Mouse (Mus musculus) adrenal gland, adult 2 months (tissue): Measurements from ENCODE around the gene Zfp655. TPM values are rescaled to one million over a fixed set of nuclear protein-coding genes. Genes with fewer than 3 reads are reported as not detected.
"Not testable (repeated sequence)": the region's sequence is repeated elsewhere in the genome, so short reads cannot be mapped to it uniquely, and the experiment has no call there.

Experiments
- DNase-seq: peaks from one replicate; pipeline ENCODE4 v3.0.0; 2021
- polyA plus RNA-seq: library from polyadenylated mRNA; depleted of rRNA; stranded (reverse); fragments of >200 nt; gene quantifications from 2 replicates; pipeline ENCODE4 v1.2.3, GENCODE M21; 2012; rRNA removed
- total RNA-seq, 2 experiments: library from RNA; stranded (reverse); gene quantifications; 2 replicates each; pipeline ENCODE4 v1.2.3; 2021

Gene Zfp655
- total and polyA plus RNA-seq, 3 experiments: 10.9 to 56.5 (median 47.0) TPM

- peak; percentile 78 for DNase-seq
Observed at GRCm38 (mm10) chr5:145222840-145223239, 8.7 kb upstream of the Zfp655 start.

GRCm38 (mm10) chr5:145223395-145223794, 8.1 kb upstream of the Zfp655 start:
- DNase-seq: no peak

GRCm38 (mm10) chr5:145226453-145226852, 5.1 kb upstream of the Zfp655 start:
- no peak for DNase-seq

GRCm38 (mm10) chr5:145229283-145229682, 2.2 kb upstream of the Zfp655 start:
- DNase-seq: not testable (repeated sequence)

GRCm38 (mm10) chr5:145230641-145231040, 874 bp upstream of the Zfp655 start:
- DNase-seq: no peak

GRCm38 (mm10) chr5:145231893-145232411, 437 bp downstream of the Zfp655 start:
- DNase-seq: peak; percentile 82

GRCm38 (mm10) chr5:145234636-145235035, 3.1 kb downstream of the Zfp655 start:
- DNase-seq: peak; percentile 16

- no peak for DNase-seq
Observed at GRCm38 (mm10) chr5:145249520-145249919, 18.0 kb downstream of the Zfp655 start.

GRCm38 (mm10) chr5:145273568-145273967, 42.1 kb downstream of the Zfp655 start:
- DNase-seq: not testable (repeated sequence)

- no peak for DNase-seq
Observed at GRCm38 (mm10) chr5:145279948-145280347, 48.4 kb downstream of the Zfp655 start.

- peak; percentile 95 for DNase-seq
Observed at GRCm38 (mm10) chr5:145280371-145281143, 49.0 kb downstream of the Zfp655 start, which contains the start of gene Zscan25. Gene Zscan25 (plus strand): TSS chr5:145280500.

GRCm38 (mm10) chr5:145288382-145288781, 56.9 kb downstream of the Zfp655 start:
- no peak for DNase-seq

- no peak for DNase-seq
Observed at GRCm38 (mm10) chr5:145290697-145291096, 59.2 kb downstream of the Zfp655 start.

GRCm38 (mm10) chr5:145292398-145292797, 60.9 kb downstream of the Zfp655 start:
- DNase-seq: no peak

Other genes starting within 250 kb of the Zfp655 start
- gene Gm4871, start 199.0 kb upstream of the Zfp655 start, total RNA-seq: not detected
- not detected in 2 replicates for gene Gm4871, start 199.0 kb upstream of the Zfp655 start, polyA plus RNA-seq
- gene 1700018F24Rik, start 188.7 kb upstream of the Zfp655 start, total RNA-seq: not detected
- gene 1700018F24Rik, start 188.7 kb upstream of the Zfp655 start, polyA plus RNA-seq: not detected in 2 replicates
- 100 to 1,000 TPM; 111 to 129 TPM for gene Arpc1a, start 147.9 kb upstream of the Zfp655 start, total RNA-seq
- 70.9 and 78.6 TPM in 2 replicates for gene Arpc1a, start 147.9 kb upstream of the Zfp655 start, polyA plus RNA-seq
- not detected for gene Kpna7, start 147.7 kb upstream of the Zfp655 start, total RNA-seq
- not detected in 2 replicates for gene Kpna7, start 147.7 kb upstream of the Zfp655 start, polyA plus RNA-seq
- 100 to 1,000 TPM; 212 to 236 TPM for gene Arpc1b, start 117.5 kb upstream of the Zfp655 start, total RNA-seq
- 450 and 491 TPM in 2 replicates for gene Arpc1b, start 117.5 kb upstream of the Zfp655 start, polyA plus RNA-seq
- 10 to 100 TPM; 86.5 to 87.6 TPM for gene Pdap1, start 91.5 kb upstream of the Zfp655 start, total RNA-seq
- 29.6 and 33.6 TPM in 2 replicates for gene Pdap1, start 91.5 kb upstream of the Zfp655 start, polyA plus RNA-seq
- gene Bud31, start 91.4 kb upstream of the Zfp655 start, total RNA-seq: 100 to 1,000 TPM; 103 to 113 TPM
- 26.2 and 27.3 TPM in 2 replicates for gene Bud31, start 91.4 kb upstream of the Zfp655 start, polyA plus RNA-seq
- gene Ptcd1, start 64.6 kb upstream of the Zfp655 start, total RNA-seq: 10 to 100 TPM; 24.4 to 25.8 TPM
- gene Ptcd1, start 64.6 kb upstream of the Zfp655 start, polyA plus RNA-seq: 18.9 and 23.8 TPM in 2 replicates
- gene Cpsf4, start 64.5 kb upstream of the Zfp655 start, total RNA-seq: 10 to 100 TPM; 19.8 to 20.1 TPM
- gene Cpsf4, start 64.5 kb upstream of the Zfp655 start, polyA plus RNA-seq: 15.2 and 16.8 TPM in 2 replicates
- gene Atp5j2, start 39.7 kb upstream of the Zfp655 start, total RNA-seq: 100 to 1,000 TPM; 500 to 593 TPM
- 43.5 and 53.7 TPM in 2 replicates for gene Atp5j2, start 39.7 kb upstream of the Zfp655 start, polyA plus RNA-seq
- gene Zkscan14, start 29.8 kb upstream of the Zfp655 start, total RNA-seq: 1 to 10 TPM; 8.4 to 9.2 TPM
- 1.1 and 1.2 TPM in 2 replicates for gene Zkscan14, start 29.8 kb upstream of the Zfp655 start, polyA plus RNA-seq
- 10 to 100 TPM; 11.2 to 13.5 TPM for gene Zkscan5, start 27.2 kb upstream of the Zfp655 start, total RNA-seq
- gene Zkscan5, start 27.2 kb upstream of the Zfp655 start, polyA plus RNA-seq: 3.2 and 3.6 TPM in 2 replicates
- 10 to 100 TPM; 11.5 to 17.7 TPM for gene Zscan25, start 48.8 kb downstream of the Zfp655 start, total RNA-seq
- 13.8 and 16.3 TPM in 2 replicates for gene Zscan25, start 48.8 kb downstream of the Zfp655 start, polyA plus RNA-seq
- gene Cyp3a57, start 113.6 kb downstream of the Zfp655 start, total RNA-seq: not detected
- gene Cyp3a57, start 113.6 kb downstream of the Zfp655 start, polyA plus RNA-seq: not detected in 2 replicates
- gene Cyp3a16, start 238.0 kb downstream of the Zfp655 start, total RNA-seq: under 1 TPM in 1 of 2 experiments, not detected in 1; 0.52 TPM
- gene Cyp3a16, start 238.0 kb downstream of the Zfp655 start, polyA plus RNA-seq: not detected in 2 replicates